Mouse (Mus musculus): ENCODE data around the gene Nr2f2.

Gene Nr2f2

GRCm38 (mm10) chr7:70365941-70366807 is at the start of gene Nr2f2:
Gene Nr2f2 (minus strand): TSS chr7:70366735.
- no peak for DNase-seq (ENCODE audit: low read depth, low spot score)

GRCm38 (mm10) chr7:70414461-70414860 is 47.9 kb upstream of the Nr2f2 start:
- DNase-seq (ENCODE audit: low read depth, low spot score) = no peak

- DNase-seq (ENCODE audit: low read depth, low spot score) = no peak
These were observed 47.1 kb upstream of the Nr2f2 start for GRCm38 (mm10) chr7:70413646-70414045.

GRCm38 (mm10) chr7:70412900-70413299 is 46.4 kb upstream of the Nr2f2 start:
- DNase-seq (ENCODE audit: low read depth, low spot score) = no peak

GRCm38 (mm10) chr7:70410350-70410749 is 43.8 kb upstream of the Nr2f2 start:
- peak; percentile 20 for DNase-seq (ENCODE audit: low read depth, low spot score)

GRCm38 (mm10) chr7:70409890-70410289 is 43.4 kb upstream of the Nr2f2 start:
- DNase-seq (ENCODE audit: low read depth, low spot score) = peak; percentile 55

GRCm38 (mm10) chr7:70408814-70409213 is 42.3 kb upstream of the Nr2f2 start:
- no peak for DNase-seq (ENCODE audit: low read depth, low spot score)

- DNase-seq (ENCODE audit: low read depth, low spot score) = no peak
These were observed 40.6 kb upstream of the Nr2f2 start for GRCm38 (mm10) chr7:70407123-70407522.

- DNase-seq (ENCODE audit: low read depth, low spot score) = no peak
These were observed 40.0 kb upstream of the Nr2f2 start for GRCm38 (mm10) chr7:70406527-70406926.

- DNase-seq (ENCODE audit: low read depth, low spot score) = no peak
These were observed 38.9 kb upstream of the Nr2f2 start for GRCm38 (mm10) chr7:70405466-70405865.

- DNase-seq (ENCODE audit: low read depth, low spot score) = no peak
These were observed 16.3 kb upstream of the Nr2f2 start for GRCm38 (mm10) chr7:70382828-70383227.

GRCm38 (mm10) chr7:70381409-70382244 is 15.1 kb upstream of the Nr2f2 start:
- no peak for DNase-seq (ENCODE audit: low read depth, low spot score)

GRCm38 (mm10) chr7:70380943-70381342 is 14.4 kb upstream of the Nr2f2 start:
- DNase-seq (ENCODE audit: low read depth, low spot score) = no peak

GRCm38 (mm10) chr7:70380246-70380645 is 13.7 kb upstream of the Nr2f2 start:
- DNase-seq (ENCODE audit: low read depth, low spot score) = no peak

GRCm38 (mm10) chr7:70370552-70371262 is 4.2 kb upstream of the Nr2f2 start:
- DNase-seq (ENCODE audit: low read depth, low spot score) = no peak

GRCm38 (mm10) chr7:70369731-70370551 is 3.4 kb upstream of the Nr2f2 start:
- no peak for DNase-seq (ENCODE audit: low read depth, low spot score)

GRCm38 (mm10) chr7:70369061-70369730 is 2.7 kb upstream of the Nr2f2 start:
- DNase-seq (ENCODE audit: low read depth, low spot score) = no peak

- no peak for DNase-seq (ENCODE audit: low read depth, low spot score)
These were observed 2.2 kb upstream of the Nr2f2 start for GRCm38 (mm10) chr7:70368751-70369060.

- no peak for DNase-seq (ENCODE audit: low read depth, low spot score)
These were observed 1.7 kb upstream of the Nr2f2 start for GRCm38 (mm10) chr7:70368268-70368655.

GRCm38 (mm10) chr7:70367591-70368267 is 1.2 kb upstream of the Nr2f2 start:
- no peak for DNase-seq (ENCODE audit: low read depth, low spot score)

Measured in skeletal muscle tissue, adult 2 months (tissue).